Mouse (Mus musculus): ENCODE results near the gene Eogt. TPM values are rescaled to one million over a fixed set of nuclear protein-coding genes. Genes with fewer than 3 reads are reported as not detected.
A peak's percentile ranks its signal among the peaks of the same experiment; 100 is the strongest.

Eogt gene
- polyA plus RNA-seq, 1 experiment from 2014 or later, result 28.2 TPM

DNA sequence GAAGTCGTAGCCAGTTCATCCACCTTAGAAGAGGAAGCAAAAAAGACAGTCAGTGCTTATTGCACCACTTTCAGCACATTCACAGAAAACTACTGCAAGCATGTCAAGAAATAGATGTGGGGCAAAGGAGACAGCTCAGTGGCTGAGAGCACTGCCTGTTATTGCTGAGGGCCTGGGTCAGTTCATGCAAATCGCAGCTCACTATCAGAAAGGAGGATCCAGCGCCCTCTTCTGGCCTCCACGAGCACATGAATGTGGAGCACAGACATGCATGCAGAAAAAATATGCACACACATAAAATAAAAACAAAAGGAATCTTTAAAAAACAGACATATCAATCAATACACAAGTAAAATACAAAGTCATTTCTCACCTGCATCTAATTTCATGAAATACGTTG is 18.0 kb downstream of the Eogt start:
- H3K9ac ChIP-seq, result no peak overlapping the region
- H3K27me3 ChIP-seq (ENCODE audit: insufficient read depth, low read length), result no peaks in the 10 kb centered on the region
- no peak overlapping the region for H3K4me2 ChIP-seq
- no peak overlapping the region for H3K4me3 ChIP-seq (ENCODE audit: low read depth, low read length)
- H3K4me1 ChIP-seq (ENCODE audit: insufficient read depth), result no peaks in the 10 kb centered on the region
- no peak for ATAC-seq (ENCODE audit: insufficient read depth)
- WGBS, result 67% methylated on average over 5 of the region's 5 CpGs
- peak; percentile 15 for DNase-seq
- peaks cover 33% of the 10 kb centered on the region; the same call in 1 of the 2 replicates for H3K36me3 ChIP-seq (ENCODE audit: insufficient read depth)
- no peaks in the 10 kb centered on the region for H3K9me3 ChIP-seq (ENCODE audit: low read depth, low read length)
- H3K27ac ChIP-seq (ENCODE audit: low read depth), result no peak overlapping the region
- TF ChIP-seq CTCF (IDR thresholded peaks at IDR 0.05; ENCODE audit: low read depth), result peak; percentile 30

DNA sequence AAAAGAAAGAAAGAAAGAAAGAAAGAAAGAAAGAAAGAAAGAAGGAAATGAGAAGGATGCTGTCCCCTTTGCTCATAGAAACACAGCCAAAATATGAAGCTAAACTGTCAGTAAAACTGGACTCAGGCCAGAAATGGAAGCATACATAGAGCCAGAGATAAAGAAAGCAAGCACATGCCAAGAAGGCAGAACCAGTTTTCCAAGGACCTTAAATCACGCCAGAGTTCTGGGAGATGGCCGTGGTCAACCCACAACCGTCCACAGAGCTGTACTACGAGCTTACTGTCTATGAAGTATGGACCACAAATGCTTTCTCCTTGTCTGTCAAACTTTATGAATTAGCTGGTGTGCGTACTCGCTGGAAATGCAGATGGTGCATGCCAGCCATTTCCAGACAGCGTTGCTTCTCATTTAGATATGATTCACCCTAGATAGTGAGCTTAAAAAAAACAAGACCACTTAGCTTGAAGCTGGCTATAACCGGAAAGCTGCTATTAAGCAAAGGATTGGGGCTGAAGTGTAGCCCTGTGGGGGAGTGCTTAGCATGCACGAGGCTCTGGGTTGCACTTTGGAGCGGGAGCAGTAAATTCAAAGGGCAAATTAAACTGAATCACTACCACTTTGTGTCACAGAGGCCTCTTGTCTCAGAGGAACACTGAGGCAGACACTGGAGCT is 24.5 kb downstream of the Eogt start:
- peak overlapping the region; percentile 48 for H3K27ac ChIP-seq (ENCODE audit: low read depth)
- WGBS, result 36% methylated on average over 10 of the region's 10 CpGs
- peak; percentile 95 for ATAC-seq (ENCODE audit: insufficient read depth)

DNA sequence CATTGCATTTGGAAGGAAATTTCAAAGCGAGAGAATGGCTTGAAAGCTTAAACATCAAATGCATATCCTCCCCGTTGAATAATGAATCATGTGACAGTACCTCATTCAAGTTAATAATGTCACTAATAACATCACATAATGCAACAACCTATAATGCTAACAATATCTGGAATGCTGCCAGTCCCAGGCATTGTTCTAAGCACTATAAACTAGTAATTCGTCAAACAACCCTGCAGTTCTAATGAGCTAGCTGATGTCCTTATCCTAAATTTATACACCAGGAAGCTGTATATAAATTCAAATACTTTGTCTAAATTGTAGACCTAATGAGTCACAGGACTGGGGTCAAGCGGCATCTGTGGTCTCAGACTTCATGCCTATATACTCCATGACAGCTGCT is 28.1 kb downstream of the Eogt start:
- H3K36me3 ChIP-seq (ENCODE audit: insufficient read depth), result peaks cover 9% of the 10 kb centered on the region; the same call in 1 of the 2 replicates
- ATAC-seq (ENCODE audit: insufficient read depth) (no peak), DNase-seq (peak; percentile 68)
- no peak overlapping the region for H3K27ac ChIP-seq (ENCODE audit: low read depth)
- no peak overlapping the region for H3K4me2 ChIP-seq
- WGBS, result 71% methylated on average over 4 of the region's 4 CpGs
- no peaks in the 10 kb centered on the region for H3K27me3 ChIP-seq (ENCODE audit: insufficient read depth, low read length)
- no peak overlapping the region for H3K4me3 ChIP-seq (ENCODE audit: low read depth, low read length)
- no peaks in the 10 kb centered on the region for H3K9me3 ChIP-seq (ENCODE audit: low read depth, low read length)
- peaks cover 5% of the 10 kb centered on the region; the same call in 1 of the 2 replicates for H3K4me1 ChIP-seq (ENCODE audit: insufficient read depth)
- TF ChIP-seq CTCF (IDR thresholded peaks at IDR 0.05; ENCODE audit: low read depth), result no peak
- H3K9ac ChIP-seq, result no peak overlapping the region

More for the DNA sequence above, 24.5 kb downstream of the Eogt start:
- Histone ChIP-seq H3K9me3 (ENCODE audit: low read depth, low read length) (no peaks in the 10 kb centered on the region), H3K4me3 (ENCODE audit: low read depth, low read length) (no peak overlapping the region), H3K36me3 (ENCODE audit: insufficient read depth) (peaks cover 4% of the 10 kb centered on the region; the same call in 1 of the 2 replicates), H3K9ac (no peak overlapping the region), H3K27me3 (ENCODE audit: insufficient read depth, low read length) (no peaks in the 10 kb centered on the region), H3K4me2 (0 out of 2 replicates have a peak overlapping the region, but pooled peaks have one; percentile 23), H3K4me1 (ENCODE audit: insufficient read depth) (peaks cover 5% of the 10 kb centered on the region; the same call in 1 of the 2 replicates)
- DNase-seq, result peak; percentile 94
- TF ChIP-seq CTCF (IDR thresholded peaks at IDR 0.05; ENCODE audit: low read depth), result no peak

DNA sequence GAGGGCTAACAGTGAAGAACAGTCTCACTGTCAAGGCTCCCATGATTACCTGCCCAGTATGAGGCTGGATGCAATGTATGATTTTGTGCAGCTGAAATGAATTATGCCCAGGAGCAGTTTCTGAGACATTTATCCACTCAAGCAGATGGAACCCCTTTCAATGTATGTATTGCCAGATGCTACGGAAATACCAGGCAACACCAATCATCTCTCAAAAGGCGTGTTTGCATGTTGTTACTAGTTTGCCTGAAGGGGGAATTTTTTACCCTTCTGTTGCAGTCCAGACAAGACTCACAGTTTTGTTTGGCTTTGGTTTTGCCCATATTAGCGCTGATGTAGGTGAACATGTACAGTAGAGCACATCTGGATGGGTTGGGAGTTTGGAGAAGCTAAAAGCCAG is 30.7 kb downstream of the Eogt start:
- Histone ChIP-seq H3K9me3 (ENCODE audit: low read depth, low read length) (no peaks in the 10 kb centered on the region), H3K4me3 (ENCODE audit: low read depth, low read length) (no peak overlapping the region), H3K4me1 (ENCODE audit: insufficient read depth) (no peaks in the 10 kb centered on the region; the same call in 1 of the 2 replicates), H3K27ac (ENCODE audit: low read depth) (no peak overlapping the region), H3K27me3 (ENCODE audit: insufficient read depth, low read length) (no peaks in the 10 kb centered on the region), H3K36me3 (ENCODE audit: insufficient read depth) (peaks cover 13% of the 10 kb centered on the region; the same call in 1 of the 2 replicates), H3K4me2 (no peak overlapping the region), H3K9ac (no peak overlapping the region)
- 83% methylated on average over 3 of the region's 3 CpGs for WGBS
- no peak for ATAC-seq (ENCODE audit: insufficient read depth)
- DNase-seq, result no peak
- no peak for TF ChIP-seq CTCF (IDR thresholded peaks at IDR 0.05; ENCODE audit: low read depth)

DNA sequence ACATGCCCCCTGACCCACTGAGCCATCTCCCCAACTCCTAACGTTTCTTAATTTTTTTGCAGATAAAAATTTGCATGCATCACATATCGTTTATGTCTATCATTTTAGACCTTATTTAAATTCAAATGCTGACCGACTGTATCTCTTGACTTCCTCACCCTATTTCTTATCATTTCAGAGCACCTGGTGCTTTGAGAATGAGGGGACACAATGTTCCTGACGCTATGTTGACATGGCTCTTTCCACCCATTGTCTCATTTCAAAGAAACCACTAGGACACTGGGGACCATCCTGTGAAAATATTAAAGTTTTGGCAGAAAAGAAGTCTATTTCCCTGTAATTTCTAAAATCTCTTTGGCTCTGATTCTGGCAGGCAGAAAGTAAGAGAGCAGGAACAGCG is 32.1 kb downstream of the Eogt start:
- no peaks in the 10 kb centered on the region for H3K9me3 ChIP-seq (ENCODE audit: low read depth, low read length)
- H3K4me1 ChIP-seq (ENCODE audit: insufficient read depth), result no peaks in the 10 kb centered on the region
- H3K27ac ChIP-seq (ENCODE audit: low read depth), result no peak overlapping the region
- no peak overlapping the region for H3K4me2 ChIP-seq
- ATAC-seq (ENCODE audit: insufficient read depth) (no peak), DNase-seq (no peak)
- TF ChIP-seq CTCF (IDR thresholded peaks at IDR 0.05; ENCODE audit: low read depth), result no peak
- WGBS, result 69% methylated on average over 5 of the region's 5 CpGs
- H3K9ac ChIP-seq, result no peak overlapping the region
- peaks cover 20% of the 10 kb centered on the region; the same call in 1 of the 2 replicates for H3K36me3 ChIP-seq (ENCODE audit: insufficient read depth)
- H3K27me3 ChIP-seq (ENCODE audit: insufficient read depth, low read length), result no peaks in the 10 kb centered on the region
- H3K4me3 ChIP-seq (ENCODE audit: low read depth, low read length), result no peak overlapping the region

DNA sequence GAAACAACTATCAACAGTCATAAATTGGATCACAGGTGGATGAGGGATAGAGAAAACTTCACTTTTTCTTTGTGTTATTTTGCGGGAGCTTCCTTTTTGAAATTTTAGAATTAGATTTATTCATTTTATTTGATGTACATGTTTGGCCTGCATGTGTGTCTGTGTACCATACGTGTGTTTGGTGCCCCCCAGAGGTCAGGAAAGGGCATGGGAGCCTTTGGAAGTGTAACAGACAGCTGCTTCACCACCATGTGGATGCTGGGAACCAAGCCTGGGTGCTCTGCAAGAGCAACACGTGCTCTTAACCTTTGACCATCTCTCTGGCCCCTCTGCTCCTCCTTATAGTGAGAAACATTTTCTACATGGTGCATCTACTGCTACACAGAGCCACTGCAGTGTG is 34.2 kb downstream of the Eogt start:
- no peak overlapping the region for H3K4me2 ChIP-seq
- H3K4me3 ChIP-seq (ENCODE audit: low read depth, low read length), result no peak overlapping the region
- ATAC-seq (ENCODE audit: insufficient read depth), result no peak
- TF ChIP-seq CTCF (IDR thresholded peaks at IDR 0.05; ENCODE audit: low read depth), result peak; percentile 19; the same call in 1 of the 2 replicates
- no peak overlapping the region for H3K27ac ChIP-seq (ENCODE audit: low read depth)
- H3K9me3 ChIP-seq (ENCODE audit: low read depth, low read length), result no peaks in the 10 kb centered on the region
- no peaks in the 10 kb centered on the region for H3K27me3 ChIP-seq (ENCODE audit: insufficient read depth, low read length)
- H3K4me1 ChIP-seq (ENCODE audit: insufficient read depth), result no peaks in the 10 kb centered on the region
- DNase-seq, result no peak
- peaks cover 20% of the 10 kb centered on the region; the same call in 1 of the 2 replicates for H3K36me3 ChIP-seq (ENCODE audit: insufficient read depth)
- WGBS, result 54% methylated on average over 3 of the region's 3 CpGs
- no peak overlapping the region for H3K9ac ChIP-seq

DNA sequence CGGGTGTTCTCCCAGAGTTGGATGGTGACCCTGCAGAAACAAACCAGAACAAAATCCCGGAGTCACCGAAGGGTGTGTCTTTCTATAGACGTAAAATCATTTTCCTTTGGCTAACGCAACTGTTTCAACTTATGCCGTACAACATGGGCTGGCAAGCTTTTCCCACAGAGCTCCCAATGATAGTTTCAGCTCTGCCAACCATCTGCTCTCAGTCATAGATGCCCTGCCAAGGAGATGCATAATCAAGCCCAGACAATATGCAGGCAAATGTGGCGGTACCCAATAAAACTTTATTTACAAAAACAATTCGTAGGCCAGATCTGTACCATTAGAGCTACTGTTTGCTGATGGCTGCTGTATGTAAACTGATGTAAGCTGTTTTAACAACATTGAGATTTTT is 36.8 kb downstream of the Eogt start:
- peaks cover 11% of the 10 kb centered on the region; the same call in 1 of the 2 replicates for H3K36me3 ChIP-seq (ENCODE audit: insufficient read depth)
- no peaks in the 10 kb centered on the region for H3K27me3 ChIP-seq (ENCODE audit: insufficient read depth, low read length)
- no peaks in the 10 kb centered on the region for H3K9me3 ChIP-seq (ENCODE audit: low read depth, low read length)
- H3K4me3 ChIP-seq (ENCODE audit: low read depth, low read length), result no peak overlapping the region
- no peak overlapping the region for H3K9ac ChIP-seq
- H3K27ac ChIP-seq (ENCODE audit: low read depth), result no peak overlapping the region
- no peaks in the 10 kb centered on the region for H3K4me1 ChIP-seq (ENCODE audit: insufficient read depth)
- H3K4me2 ChIP-seq, result no peak overlapping the region
- DNase-seq, result no peak
- TF ChIP-seq CTCF (IDR thresholded peaks at IDR 0.05; ENCODE audit: low read depth), result no peak
- WGBS, result 88% methylated on average over 8 of the region's 8 CpGs
- ATAC-seq (ENCODE audit: insufficient read depth), result no peak
